Mouse (Mus musculus) thymus, adult 2 months (tissue): Measurements from ENCODE around the gene Ank3.

Experiments used
- CTCF ChIP-seq: fragments of 200-500 bp; IDR thresholded peaks from 2 replicates; pipeline ENCODE4 v1.5.1; 2012; ENCODE audit warnings: mild to moderate bottlenecking, control low read depth, low read length, moderate library complexity, borderline replicate concordance; ENCODE audit not compliant: control insufficient read depth, poor library complexity, insufficient read depth; ENCODE audit errors: extremely low read depth
- POLR2A ChIP-seq: fragments of 200-500 bp; IDR thresholded peaks from 2 replicates; pipeline ENCODE4 v1.6.1; 2012; ENCODE audit warnings: mild to moderate bottlenecking, low read length, control low read depth, moderate library complexity; ENCODE audit not compliant: control insufficient read depth, poor library complexity, insufficient read depth; ENCODE audit errors: extremely low read depth

GRCm38 (mm10) chr10:69398763-69399590, at the start of gene Ank3:
- no peak for TF ChIP-seq POLR2A
- TF ChIP-seq CTCF = no peak
